Mouse (Mus musculus) left cerebral cortex, postnatal 14 days (tissue): Measurements from ENCODE around the gene Slc22a15. TPM values are rescaled to one million over a fixed set of nuclear protein-coding genes. Genes with fewer than 3 reads are reported as not detected.
A peak's percentile ranks its signal among the peaks of the same experiment; 100 is the strongest.

ENCODE experiments used
- DNase-seq, 2 experiments: peaks; one replicate each; pipeline ENCODE4 v3.0.0; 2021 to 2022; ENCODE audit warnings: low spot score in 2 of 2, mixed read lengths in 1 of 2
- intact Hi-C: fragments of 180-260 bp; cut with DNase I; formaldehyde crosslinking; loops from one replicate; pipeline ENCODE4 v1.15.1; 2025
- total RNA-seq, 2 experiments: library from RNA; stranded (reverse); gene quantifications; 2 replicates each; pipeline ENCODE4 v1.2.3; 2021

Slc22a15 gene
- total RNA-seq, 2 experiments from 2014 or later, result 8.3 to 9.3 TPM

DNA sequence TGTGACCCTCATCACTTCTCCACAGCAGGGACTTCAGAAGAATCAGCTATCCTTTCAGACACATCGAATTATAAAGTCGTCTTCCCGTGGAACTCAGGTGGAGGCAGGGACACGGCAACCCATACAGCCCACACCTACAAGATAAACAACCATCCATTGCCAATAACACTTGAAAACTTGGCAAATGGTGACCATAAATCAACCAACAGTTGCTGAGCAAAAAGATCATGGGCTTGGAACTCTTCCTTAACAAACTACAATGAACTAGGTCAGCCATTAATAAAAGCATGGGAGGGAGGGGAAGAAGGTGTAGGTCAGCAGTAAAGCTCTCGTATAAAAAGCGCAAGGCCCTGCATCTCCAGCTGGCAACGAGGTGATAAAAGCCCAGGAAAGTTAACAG, 1.9 kb downstream of the Slc22a15 start:
- intact Hi-C loops, result no loop called here
- no peak for DNase-seq

GRCm38 (mm10) chr3:101918526-101918925, 5.7 kb downstream of the Slc22a15 start:
- intact Hi-C loops, result no loop called here
- no peak for DNase-seq

- DNase-seq, result no peak
- intact Hi-C loops, result no loop called here
Observed at GRCm38 (mm10) chr3:101917665-101918064, 6.6 kb downstream of the Slc22a15 start.

- intact Hi-C loops, result no loop called here
- no peak for DNase-seq
Observed at GRCm38 (mm10) chr3:101916525-101916924, 7.7 kb downstream of the Slc22a15 start.

DNA sequence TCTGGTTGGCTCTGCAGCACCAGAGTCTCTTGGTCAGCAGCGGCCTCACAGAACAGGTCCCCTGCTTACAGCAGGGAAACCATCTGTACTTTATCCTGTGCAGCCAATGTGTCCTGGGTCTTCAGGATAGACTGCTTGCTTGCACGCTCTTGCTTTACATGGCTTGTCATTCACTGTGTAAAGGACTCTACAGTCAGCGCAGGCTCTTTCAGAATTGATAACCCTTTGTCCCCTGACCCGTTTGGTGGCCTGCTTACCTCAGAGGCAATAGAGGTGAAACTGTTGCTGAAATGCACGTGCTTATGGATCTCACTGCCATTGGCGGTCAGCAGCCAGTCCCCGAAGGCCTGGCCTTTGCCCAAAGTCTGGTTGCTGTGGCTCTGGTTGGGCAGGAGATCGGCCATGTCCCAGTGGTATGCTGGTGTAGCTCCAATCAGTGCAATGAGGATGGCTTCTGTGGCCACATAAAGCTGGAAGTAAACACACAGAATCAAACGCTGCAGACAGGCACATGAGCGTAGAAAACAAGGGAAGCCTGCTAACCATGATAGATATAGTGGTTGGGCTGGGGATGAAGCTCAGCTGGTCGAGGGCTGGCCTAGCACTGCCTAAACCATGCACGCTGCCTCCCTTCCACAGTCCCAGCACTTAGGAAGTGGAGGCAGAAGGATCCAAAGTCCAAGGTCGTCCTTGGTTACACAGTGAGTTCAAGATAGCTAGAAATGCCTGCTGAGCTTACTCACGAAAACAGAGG, 9.0 kb downstream of the Slc22a15 start:
- intact Hi-C loops, result no loop called here
- no peak for DNase-seq

DNA sequence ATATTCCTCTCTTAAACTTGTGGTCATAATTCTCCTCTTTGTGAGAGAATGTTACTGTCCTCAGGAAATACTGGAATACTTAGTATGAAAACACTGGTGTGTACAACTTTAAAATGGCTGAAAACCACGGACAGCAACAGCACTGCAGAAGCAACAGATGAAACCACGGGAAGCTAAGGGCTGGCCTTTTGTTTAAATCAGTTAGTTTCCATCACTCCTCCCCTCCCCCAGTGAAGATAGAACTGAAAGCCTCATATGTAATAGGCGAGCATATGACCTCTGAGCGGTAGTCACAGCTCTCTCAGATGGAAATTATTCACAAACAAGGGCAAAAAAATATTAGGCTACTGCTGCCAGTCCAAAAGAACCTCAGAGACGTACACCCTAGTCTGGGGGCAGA, 10.0 kb downstream of the Slc22a15 start:
- intact Hi-C loops, result no loop called here
- DNase-seq, result no peak

- intact Hi-C loops, result no loop called here
- no peak for DNase-seq
Observed at GRCm38 (mm10) chr3:101912041-101912440, 12.2 kb downstream of the Slc22a15 start.

DNA sequence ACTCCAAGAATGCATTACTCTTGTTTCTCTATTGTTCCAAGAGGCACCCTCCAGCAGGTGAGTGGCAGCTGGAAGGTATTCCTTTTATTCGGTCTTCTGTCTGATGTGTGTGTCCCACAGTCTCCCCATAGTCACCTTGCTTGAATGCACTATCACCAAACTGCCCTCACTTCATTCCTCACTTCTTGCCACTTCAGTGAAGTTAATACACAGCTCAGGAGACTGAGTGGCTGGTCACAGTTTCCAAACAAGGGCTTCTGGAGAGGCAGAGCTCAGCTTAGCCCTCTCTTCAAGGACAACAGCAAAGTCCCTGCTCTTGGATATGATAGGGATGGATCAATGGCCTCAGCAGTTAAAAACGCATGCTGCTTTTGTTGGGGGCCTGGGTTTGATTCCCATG, 17.2 kb downstream of the Slc22a15 start:
- intact Hi-C loops, result loop anchor here (10.0 kb wide), 1 partner anchor 338 kb away; no protein-coding TSS in a partner anchor
- DNase-seq, result no peak

GRCm38 (mm10) chr3:101904776-101905175, 19.5 kb downstream of the Slc22a15 start:
- intact Hi-C loops, result loop anchor here (10.0 kb wide), 1 partner anchor 340 kb away; no protein-coding TSS in a partner anchor
- no peak for DNase-seq

- intact Hi-C loops, result loop anchor here (10.0 kb wide), 1 partner anchor 342 kb away; no protein-coding TSS in a partner anchor
- DNase-seq, result no peak
Observed at GRCm38 (mm10) chr3:101903091-101903490, 21.2 kb downstream of the Slc22a15 start.

DNA sequence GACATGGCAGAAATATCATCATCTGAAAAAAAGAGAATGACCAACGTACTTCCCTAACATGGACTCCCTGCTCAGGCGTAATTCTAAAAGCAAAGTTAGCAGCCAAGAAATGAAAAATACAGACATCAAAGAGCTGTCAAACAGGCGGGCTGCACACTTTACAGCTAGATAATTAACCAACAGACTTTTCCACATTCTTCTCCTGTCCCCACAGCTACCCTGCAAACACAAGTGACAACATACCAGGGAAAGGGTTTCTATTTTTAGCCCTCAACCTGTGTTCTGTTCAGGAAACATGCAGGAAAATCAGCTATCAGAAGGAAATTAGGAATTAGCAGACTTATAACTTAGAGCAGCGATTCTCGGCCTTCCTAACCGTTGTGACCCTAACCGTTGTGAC, 21.9 kb downstream of the Slc22a15 start:
- intact Hi-C loops, result loop anchor here (10.0 kb wide), 1 partner anchor 342 kb away; no protein-coding TSS in a partner anchor
- DNase-seq, result no peak

DNA sequence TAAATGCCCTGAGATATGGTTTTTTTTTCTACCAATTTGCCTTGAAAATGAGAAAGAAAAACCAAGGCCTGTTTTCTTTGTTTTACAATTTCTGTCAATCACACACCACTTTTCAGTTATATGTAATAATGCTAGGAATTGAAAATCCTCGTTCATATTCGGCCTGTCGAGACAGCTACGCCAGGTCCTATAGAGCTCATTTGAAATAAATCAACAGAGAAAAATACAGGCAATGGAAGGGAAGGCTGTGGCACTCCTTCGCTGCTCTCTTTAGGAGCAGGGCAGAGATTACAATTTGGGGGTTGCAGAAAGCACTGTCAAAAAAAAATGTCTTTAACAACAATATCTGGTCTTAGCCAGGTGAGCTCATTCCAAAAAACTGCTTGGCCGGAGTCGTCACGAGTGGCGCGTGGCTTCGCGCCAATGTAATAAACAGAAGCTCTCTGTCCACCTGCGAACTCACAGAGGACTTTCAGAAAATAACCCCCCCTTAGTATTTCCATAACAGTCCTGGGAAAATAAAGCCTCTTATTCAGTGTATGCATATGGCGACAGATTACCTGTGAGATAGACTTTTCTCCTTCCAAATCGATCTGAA, 26.8 kb downstream of the Slc22a15 start:
- intact Hi-C loops, result loop anchor here (5.0 kb wide), 1 partner anchor 165 kb away; no protein-coding TSS in a partner anchor
- no peak for DNase-seq

- DNase-seq, result peak; percentile 77 to 85
- intact Hi-C loops, result loop anchor here (5.0 kb wide), 1 partner anchor 165 kb away; no protein-coding TSS in a partner anchor
Observed at GRCm38 (mm10) chr3:101896893-101897292, 27.4 kb downstream of the Slc22a15 start.

DNA sequence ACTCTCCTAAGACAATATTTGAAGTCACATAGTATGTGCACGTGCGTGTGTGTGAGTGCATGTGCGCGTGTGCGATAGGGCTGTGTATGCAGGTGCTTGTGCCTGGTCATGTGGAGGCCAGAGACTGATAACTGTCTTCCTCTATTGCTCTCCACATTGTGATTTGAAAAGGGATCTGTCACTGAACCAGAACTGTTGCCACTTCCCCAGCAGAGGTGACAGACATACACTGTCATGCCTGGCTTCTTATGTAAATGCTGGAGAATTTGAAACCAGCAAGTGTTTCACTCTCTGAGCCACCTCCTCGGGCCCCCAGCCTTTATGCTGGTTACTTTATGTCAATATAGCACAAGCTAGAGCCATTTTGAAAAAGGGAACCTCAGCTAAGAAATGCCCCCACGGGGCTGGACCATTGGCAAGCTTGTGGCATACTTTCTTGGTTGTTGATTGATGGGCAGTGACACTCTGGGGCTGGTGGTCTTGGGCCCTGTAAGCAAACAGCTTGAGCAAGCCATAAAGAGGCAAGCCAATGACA, 28.8 kb downstream of the Slc22a15 start:
- DNase-seq, result no peak
- intact Hi-C loops, result loop anchor here (5.0 kb wide), 1 partner anchor 167 kb away; no protein-coding TSS in a partner anchor

DNA sequence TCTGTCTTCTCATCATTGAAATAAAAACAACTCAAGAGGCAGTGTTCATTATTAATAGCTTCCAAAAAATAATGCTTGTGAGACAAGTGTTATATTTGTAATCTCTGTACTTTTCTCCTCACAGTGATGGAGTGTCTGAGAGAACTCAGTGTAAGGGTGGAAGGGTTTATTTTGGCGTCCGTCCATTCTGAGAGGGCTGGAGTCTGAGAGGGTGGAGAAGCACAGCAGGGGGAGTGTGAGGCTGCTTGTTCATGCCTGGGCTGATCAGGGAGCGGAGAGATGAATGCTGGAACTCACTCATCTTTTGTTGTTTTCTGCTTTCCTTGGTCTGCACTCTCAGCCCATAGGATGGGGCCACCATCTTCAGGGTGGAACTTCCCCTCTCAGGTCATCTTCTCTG, 38.7 kb downstream of the Slc22a15 start:
- intact Hi-C loops, result no loop called here
- peak; percentile 20 to 23 for DNase-seq

DNA sequence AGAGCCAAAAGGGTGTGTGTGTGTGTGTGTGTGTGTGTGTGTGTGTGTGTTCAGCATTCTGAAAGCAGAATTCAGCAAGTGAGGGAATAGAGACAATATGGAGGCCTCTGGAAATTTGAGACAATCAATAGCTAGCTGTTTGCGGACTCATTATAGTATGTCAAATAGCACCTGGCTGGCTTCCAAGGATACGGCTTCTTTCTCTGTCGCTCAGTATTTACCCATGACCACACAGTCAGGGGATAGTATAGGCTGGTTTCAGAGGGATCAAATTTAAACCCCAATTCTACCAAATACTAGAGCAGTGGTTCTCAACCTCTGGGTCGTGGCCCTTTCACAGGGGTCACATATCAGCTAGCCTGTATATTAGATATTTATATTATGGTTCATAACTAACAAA, 39.2 kb downstream of the Slc22a15 start:
- no peak for DNase-seq
- intact Hi-C loops, result no loop called here

- DNase-seq, result no peak
- intact Hi-C loops, result no loop called here
Observed at GRCm38 (mm10) chr3:101883902-101884301, 40.4 kb downstream of the Slc22a15 start.

GRCm38 (mm10) chr3:101881721-101882120, 42.5 kb downstream of the Slc22a15 start:
- intact Hi-C loops, result no loop called here
- DNase-seq, result no peak

- no peak for DNase-seq
- intact Hi-C loops, result no loop called here
Observed at GRCm38 (mm10) chr3:101880818-101881217, 43.4 kb downstream of the Slc22a15 start.

- intact Hi-C loops, result no loop called here
- DNase-seq, result no peak
Observed at GRCm38 (mm10) chr3:101878136-101878535, 46.1 kb downstream of the Slc22a15 start.
